Mouse (Mus musculus): ENCODE measurements around the gene Rbm43.

Rbm43 gene

GRCm38 (mm10) chr2:51914532-51914931 lies 20.4 kb downstream of the Rbm43 start:
- DNase-seq (ENCODE audit: low spot score in 2 of 2), result no peak

DNA sequence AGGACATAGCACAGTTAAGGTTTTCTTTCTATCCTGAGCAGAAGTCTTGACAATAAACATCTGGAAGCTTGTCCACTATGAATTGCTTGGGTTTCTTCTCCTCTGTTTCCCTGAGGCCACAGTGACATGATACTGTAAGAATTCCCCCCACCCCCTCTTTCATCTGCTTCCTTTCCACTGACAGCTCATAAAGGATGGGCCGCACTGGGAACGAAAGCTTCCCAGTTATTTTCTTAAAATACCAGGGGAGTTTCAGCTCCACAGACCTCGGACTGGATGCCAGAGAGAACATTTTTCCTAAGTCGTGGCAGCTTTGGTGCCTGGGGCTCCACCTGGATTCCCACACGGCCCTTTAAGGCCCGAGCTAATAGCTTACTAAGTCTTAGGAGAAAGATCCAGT lies 22.2 kb downstream of the Rbm43 start:
- no peak for DNase-seq (ENCODE audit: low spot score in 2 of 2)

DNA sequence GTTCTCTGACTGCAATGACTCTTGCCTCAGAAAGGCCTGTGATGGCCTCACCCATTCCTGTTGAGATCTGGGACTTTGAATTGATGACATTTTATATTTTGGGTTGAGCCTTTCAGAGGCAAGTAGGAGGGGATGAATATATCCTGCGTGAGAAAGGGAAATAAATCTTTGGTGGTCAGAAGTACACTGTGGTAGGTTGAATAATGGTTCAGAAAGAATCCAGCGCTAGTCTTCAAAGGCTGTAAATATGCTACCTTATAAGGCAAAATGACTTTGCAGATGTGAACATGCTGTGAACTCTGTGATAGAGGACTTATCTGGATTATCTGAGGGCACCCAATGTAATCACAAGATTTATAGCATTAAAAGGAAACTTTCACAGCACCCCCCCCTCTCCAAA lies 23.1 kb downstream of the Rbm43 start:
- DNase-seq (ENCODE audit: low spot score in 2 of 2), result no peak

GRCm38 (mm10) chr2:51907538-51908110 lies 27.3 kb downstream of the Rbm43 start:
- DNase-seq (ENCODE audit: low spot score in 2 of 2), result no peak

DNA sequence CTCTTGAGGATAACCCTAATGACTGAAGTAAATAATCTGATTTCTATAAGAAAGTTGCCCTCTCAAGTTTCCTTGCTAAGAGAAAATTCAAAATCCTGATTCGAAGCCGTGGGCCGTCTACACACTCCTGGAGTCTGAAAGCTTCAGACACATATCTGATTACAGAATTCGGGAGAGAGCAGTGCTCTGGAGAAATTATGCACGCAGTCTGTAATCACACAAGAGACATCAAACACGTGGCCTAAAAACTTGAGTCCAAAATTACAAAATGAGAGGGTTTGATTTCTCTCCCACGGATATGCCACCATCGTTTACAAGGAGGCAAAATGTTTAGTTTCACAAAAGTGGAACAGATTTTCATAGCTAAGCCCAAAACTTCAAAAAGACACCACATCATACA lies 29.3 kb downstream of the Rbm43 start:
- DNase-seq (ENCODE audit: low spot score in 2 of 2), result no peak

- no peak for DNase-seq (ENCODE audit: low spot score in 2 of 2)
Observed at GRCm38 (mm10) chr2:51892411-51892901, 42.5 kb downstream of the Rbm43 start.

GRCm38 (mm10) chr2:51890961-51891360 lies 44.0 kb downstream of the Rbm43 start:
- DNase-seq (ENCODE audit: low spot score in 2 of 2), result no peak

GRCm38 (mm10) chr2:51890139-51890538 lies 44.8 kb downstream of the Rbm43 start:
- DNase-seq (ENCODE audit: low spot score in 2 of 2), result peak; percentile 40 to 72

- DNase-seq (ENCODE audit: low spot score in 2 of 2), result no peak
Observed at GRCm38 (mm10) chr2:51880143-51880542, 54.8 kb downstream of the Rbm43 start.

All from urinary bladder, postnatal 4 days (tissue).